26 mouse cellular contexts compared by ENCODE assay signal in the genomic region with DNA sequence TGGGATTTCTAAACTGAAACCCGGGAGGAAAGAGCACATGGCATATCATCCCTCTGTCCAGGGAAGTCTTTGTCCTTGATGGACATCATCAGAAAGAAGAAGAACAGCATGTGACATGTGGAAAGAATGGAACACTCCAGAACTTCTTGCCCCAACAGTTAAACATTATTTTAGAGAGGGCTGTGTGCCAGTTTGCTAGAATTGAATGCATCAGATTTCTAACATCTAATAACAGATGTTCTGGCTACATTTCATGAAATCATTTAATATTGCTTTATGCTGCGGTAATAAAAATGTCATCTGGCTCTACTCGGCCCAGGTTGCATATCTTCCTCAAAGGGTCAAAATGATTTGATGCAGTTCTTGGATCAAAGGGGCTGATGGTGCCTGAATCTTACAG.
"Had no signal": no experiment of that assay in that cellular context is flagged by ENCODE, and none has a peak within 500 bp of the region (broad histone marks: within the 10 kb centered on the region; RNA-seq: fewer than 3 reads in every experiment).

No protein-coding gene starts in this region.

- H3K4me2 ChIP-seq: heart, embryonic 11.5 days; hindbrain, embryonic 12.5 days; hindbrain, embryonic 14.5 days; kidney, embryonic 15.5 days; limb, embryonic 12.5 days; limb, embryonic 15.5 days; liver, embryonic 12.5 days had no signal

- H3K4me1 ChIP-seq: hindbrain, embryonic 10.5 days; hindbrain, embryonic 12.5 days; limb, embryonic 12.5 days; limb, embryonic 15.5 days; liver, embryonic 12.5 days had no signal

- DNase-seq: gastrocnemius, adult 2 months; gastrocnemius, postnatal 10 days; gastrocnemius, postnatal 25 days; heart, adult 2 months; heart, postnatal 10 days; heart, postnatal 4 days; kidney, adult 11 months; kidney, adult 2 months; kidney, adult 9 months; kidney, postnatal 14 days; kidney, postnatal 36 days; layer of hippocampus, adult 9-11 months; layer of hippocampus, postnatal 36 days; left cerebral cortex, postnatal 4 days had no signal

- H3K4me3 ChIP-seq: gastrocnemius, adult 2 months; heart, adult 2 months; hindbrain, embryonic 10.5 days; hindbrain, embryonic 12.5 days; kidney, embryonic 15.5 days; limb, embryonic 12.5 days; limb, embryonic 15.5 days; liver, embryonic 12.5 days had no signal

- H3K9me3 ChIP-seq: hindbrain, embryonic 10.5 days; hindbrain, embryonic 12.5 days; kidney, embryonic 15.5 days; limb, embryonic 12.5 days; limb, embryonic 15.5 days; liver, embryonic 12.5 days had no signal

- ATAC-seq: hindbrain, embryonic 16.5 days; intestine, embryonic 16.5 days; liver, embryonic 12.5 days had no signal

- H3K27ac ChIP-seq: gastrocnemius, adult 2 months; heart, adult 2 months; hindbrain, embryonic 10.5 days; hindbrain, embryonic 12.5 days; hindbrain, embryonic 14.5 days; kidney, embryonic 15.5 days; kidney, postnatal 0 days; limb, embryonic 12.5 days; limb, embryonic 15.5 days; liver, embryonic 12.5 days; liver, embryonic 14.5 days had no signal

- H3K27me3 ChIP-seq: hindbrain, embryonic 12.5 days; kidney, embryonic 15.5 days; limb, embryonic 12.5 days; limb, embryonic 15.5 days; liver, embryonic 12.5 days had no signal

- H3K9ac ChIP-seq: hindbrain, embryonic 12.5 days; hindbrain, embryonic 14.5 days; kidney, embryonic 15.5 days; limb, embryonic 12.5 days; limb, embryonic 15.5 days; liver, embryonic 12.5 days; liver, embryonic 14.5 days had no signal

- H3K36me3 ChIP-seq: hindbrain, embryonic 10.5 days; hindbrain, embryonic 12.5 days; kidney, embryonic 15.5 days; limb, embryonic 12.5 days; limb, embryonic 15.5 days; liver, embryonic 12.5 days had no signal
